Mouse (Mus musculus) limb, embryonic 14.5 days (tissue): ENCODE data around the gene Gm5136. TPM values are rescaled to one million over a fixed set of nuclear protein-coding genes. Genes with fewer than 3 reads are reported as not detected.

Source experiments
- ATAC-seq: fragments of 200-750 bp; cut with Nextera tagmentation; 2 replicates; pipeline ENCODE4 v1.8.0; 2017; ENCODE audit warnings: low read depth, moderate number of reproducible peaks, moderate TSS enrichment; ENCODE audit not compliant: low FRiP score
- DNase-seq: peaks from one replicate; pipeline ENCODE4 v3.0.0-alpha.2; 2015; ENCODE audit warnings: low spot score
- H3K27ac ChIP-seq: fragments of 300-500 bp; sonication (generic); replicated peaks from 2 replicates; pipeline ENCODE4 v1.5.1; 2014; ENCODE audit warnings: low read depth, mild to moderate bottlenecking, low read length, moderate library complexity, mixed read lengths
- H3K27me3 ChIP-seq: fragments of 300-500 bp; sonication (generic); 2 replicates; pipeline ENCODE4 v1.6.1; 2014; ENCODE audit warnings: low read length, mixed read lengths; ENCODE audit not compliant: control insufficient read depth, insufficient read depth
- H3K36me3 ChIP-seq: fragments of 300-500 bp; sonication (generic); 2 replicates; pipeline ENCODE4 v1.6.1; 2014; ENCODE audit warnings: mild to moderate bottlenecking, low read length, moderate library complexity, mixed read lengths; ENCODE audit not compliant: control insufficient read depth, insufficient read depth
- H3K4me1 ChIP-seq: fragments of 300-500 bp; sonication (generic); 2 replicates; pipeline ENCODE4 v1.6.1; 2014; ENCODE audit warnings: antibody characterized with exemption, low read length, mixed read lengths; ENCODE audit not compliant: control insufficient read depth, insufficient read depth
- H3K4me2 ChIP-seq: fragments of 300-500 bp; sonication (generic); replicated peaks from 2 replicates; pipeline ENCODE4 v1.6.1; 2014; ENCODE audit warnings: low read depth, mild to moderate bottlenecking, low read length, moderate library complexity; ENCODE audit not compliant: severe bottlenecking
- H3K4me3 ChIP-seq: fragments of 300-500 bp; sonication (generic); replicated peaks from 2 replicates; pipeline ENCODE4 v1.5.1; 2014; ENCODE audit warnings: low read length
- H3K9ac ChIP-seq: fragments of 300-500 bp; sonication (generic); 2 replicates; pipeline ENCODE4 v1.6.1; 2014; ENCODE audit warnings: mild to moderate bottlenecking, low read depth, low read length, moderate library complexity; ENCODE audit not compliant: severe bottlenecking
- H3K9me3 ChIP-seq: fragments of 300-500 bp; sonication (generic); 2 replicates; pipeline ENCODE4 v1.6.1; 2016; ENCODE audit warnings: low read length; ENCODE audit not compliant: control insufficient read depth
- POLR2A ChIP-seq: fragments of 200-500 bp; IDR thresholded peaks from 2 replicates; pipeline ENCODE4 v1.8.0; 2012; ENCODE audit warnings: inconsistent platforms, mild to moderate bottlenecking, moderate library complexity, borderline replicate concordance; ENCODE audit not compliant: insufficient read depth, insufficient read length; ENCODE audit errors: extremely low read depth
- WGBS: fragments of 180-500 bp; shearing (Covaris S2); extraction: QIAGEN DNeasy Blood & Tissue Kit; methylation state at CpG from one replicate; pipeline ENCODE4 v1.1.7; 2014; 5-methylcytosine and 5-hydroxymethylcytosine counted together
- polyA plus RNA-seq, 2 experiments: library from polyadenylated mRNA; depleted of rRNA in 1 of 2; stranded (reverse) in 1 of 2; unstranded in 1 of 2; fragments of >200 nt; fragmentation: Nextera tagmentation in 1 of 2; extraction: Ambion mirVana in 1 of 2; gene quantifications; 2 replicates each; pipeline versions ENCODE4 v1.2.1 to v1.2.3; 2012 to 2014

The Gm5136 gene
- polyA plus RNA-seq, 2 experiments, result not detected

- Histone ChIP-seq H3K9me3 (no peaks in the 10 kb centered on the region), H3K4me1 (no peaks in the 10 kb centered on the region), H3K9ac (no peak overlapping the region), H3K36me3 (no peaks in the 10 kb centered on the region), H3K27me3 (no peaks in the 10 kb centered on the region), H3K27ac (no peak overlapping the region), H3K4me3 (no peak overlapping the region), H3K4me2 (no peak overlapping the region)
- no peak for TF ChIP-seq POLR2A
- WGBS, result 72% methylated on average over 2 of the region's 2 CpGs
- DNase-seq, result no peak
- ATAC-seq, result no peak
These were observed 41.7 kb downstream of the Gm5136 start for GRCm38 (mm10) chr10:108658300-108658699.

- no peaks in the 10 kb centered on the region for H3K27me3 ChIP-seq
- H3K4me3 ChIP-seq, result no peak overlapping the region
- DNase-seq (no peak), ATAC-seq (no peak)
- TF ChIP-seq POLR2A, result no peak
- no peaks in the 10 kb centered on the region for H3K4me1 ChIP-seq
- no peak overlapping the region for H3K9ac ChIP-seq
- H3K9me3 ChIP-seq, result no peaks in the 10 kb centered on the region
- H3K36me3 ChIP-seq, result no peaks in the 10 kb centered on the region
- H3K27ac ChIP-seq, result no peak overlapping the region
- no peak overlapping the region for H3K4me2 ChIP-seq
These were observed 42.3 kb downstream of the Gm5136 start for GRCm38 (mm10) chr10:108657669-108658068.

- no peak for ATAC-seq
- Histone ChIP-seq H3K9me3 (no peaks in the 10 kb centered on the region), H3K4me1 (no peaks in the 10 kb centered on the region), H3K27me3 (no peaks in the 10 kb centered on the region), H3K4me3 (no peak overlapping the region), H3K36me3 (no peaks in the 10 kb centered on the region), H3K9ac (no peak overlapping the region), H3K27ac (no peak overlapping the region), H3K4me2 (no peak overlapping the region)
- DNase-seq, result no peak
- 78% methylated on average over 4 of the region's 4 CpGs for WGBS
- no peak for TF ChIP-seq POLR2A
These were observed 43.1 kb downstream of the Gm5136 start for GRCm38 (mm10) chr10:108656898-108657297.

DNA sequence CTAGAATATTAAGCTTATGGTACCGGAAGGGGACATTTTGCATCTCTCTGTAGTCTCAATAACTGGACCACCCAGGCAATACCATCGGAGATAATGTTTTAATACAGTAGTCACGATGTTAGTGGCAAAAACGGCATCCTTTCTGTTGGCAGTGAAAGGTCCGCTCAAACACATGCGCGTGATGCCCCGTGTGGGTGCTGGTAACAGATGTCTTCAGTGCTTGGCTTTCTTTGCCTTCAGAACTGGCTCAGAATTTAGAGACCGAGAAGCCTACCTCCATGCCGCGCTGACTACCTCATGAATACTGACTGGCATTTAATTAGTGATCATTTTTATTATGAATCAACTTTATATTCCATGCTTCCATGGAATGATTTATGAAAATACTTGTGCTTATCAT is 44.9 kb downstream of the Gm5136 start:
- H3K9me3 ChIP-seq, result no peaks in the 10 kb centered on the region
- H3K9ac ChIP-seq, result no peak overlapping the region
- no peak for TF ChIP-seq POLR2A
- H3K4me1 ChIP-seq, result no peaks in the 10 kb centered on the region
- no peaks in the 10 kb centered on the region for H3K27me3 ChIP-seq
- no peaks in the 10 kb centered on the region for H3K36me3 ChIP-seq
- no peak for DNase-seq
- WGBS, result 94% methylated on average over 11 of the region's 11 CpGs
- ATAC-seq, result no peak
- no peak overlapping the region for H3K4me2 ChIP-seq
- H3K27ac ChIP-seq, result no peak overlapping the region
- no peak overlapping the region for H3K4me3 ChIP-seq

- H3K9me3 ChIP-seq, result no peaks in the 10 kb centered on the region
- TF ChIP-seq POLR2A, result no peak
- no peaks in the 10 kb centered on the region for H3K27me3 ChIP-seq
- H3K4me3 ChIP-seq, result no peak overlapping the region
- ATAC-seq, result no peak
- H3K9ac ChIP-seq, result no peak overlapping the region
- no peaks in the 10 kb centered on the region for H3K36me3 ChIP-seq
- DNase-seq, result no peak
- H3K4me2 ChIP-seq, result no peak overlapping the region
- no peaks in the 10 kb centered on the region for H3K4me1 ChIP-seq
- WGBS, result 72% methylated on average over 8 of the region's 8 CpGs
- no peak overlapping the region for H3K27ac ChIP-seq
These were observed 47.1 kb downstream of the Gm5136 start for GRCm38 (mm10) chr10:108652831-108653230.

- 83% methylated on average over 8 of the region's 8 CpGs for WGBS
- DNase-seq, result no peak
- no peaks in the 10 kb centered on the region for H3K4me1 ChIP-seq
- H3K27me3 ChIP-seq, result no peaks in the 10 kb centered on the region
- H3K9me3 ChIP-seq, result no peaks in the 10 kb centered on the region
- H3K4me2 ChIP-seq, result no peak overlapping the region
- H3K27ac ChIP-seq, result no peak overlapping the region
- no peak overlapping the region for H3K9ac ChIP-seq
- H3K4me3 ChIP-seq, result no peak overlapping the region
- ATAC-seq, result no peak
- TF ChIP-seq POLR2A, result no peak
- H3K36me3 ChIP-seq, result no peaks in the 10 kb centered on the region
These were observed 47.9 kb downstream of the Gm5136 start for GRCm38 (mm10) chr10:108652066-108652465.
